Mouse (Mus musculus): Measurements from ENCODE around the gene Ctbp2. TPM values are rescaled to one million over a fixed set of nuclear protein-coding genes. Genes with fewer than 3 reads are reported as not detected.
A peak's percentile ranks its signal among the peaks of the same experiment; 100 is the strongest.

Ctbp2 gene
- total RNA-seq, 2 experiments from 2014 or later, result 24.8 to 36.1 TPM

DNA sequence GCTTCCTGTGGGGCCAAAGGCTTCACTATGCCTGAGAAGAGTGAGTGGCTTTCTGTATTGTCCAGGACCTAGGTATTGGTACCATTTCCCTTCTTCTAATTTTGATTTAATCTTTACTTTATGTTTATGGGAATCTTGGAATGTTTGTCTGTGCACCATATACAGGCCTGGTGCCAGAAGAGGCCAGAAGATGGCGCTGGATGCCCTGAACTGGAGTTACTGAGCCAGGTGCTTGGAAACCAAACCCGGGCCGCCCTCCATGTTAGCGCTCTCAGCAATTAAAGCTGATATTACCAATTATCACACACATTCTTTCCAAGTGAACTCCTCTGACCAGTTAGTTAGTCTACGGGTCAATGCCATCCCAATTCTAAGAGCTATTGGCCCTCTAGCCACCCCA, 69.7 kb downstream of the Ctbp2 start:
- no peak for DNase-seq (ENCODE audit: low spot score)
- intact Hi-C loops (cut with DNase I), result no loop called here

DNA sequence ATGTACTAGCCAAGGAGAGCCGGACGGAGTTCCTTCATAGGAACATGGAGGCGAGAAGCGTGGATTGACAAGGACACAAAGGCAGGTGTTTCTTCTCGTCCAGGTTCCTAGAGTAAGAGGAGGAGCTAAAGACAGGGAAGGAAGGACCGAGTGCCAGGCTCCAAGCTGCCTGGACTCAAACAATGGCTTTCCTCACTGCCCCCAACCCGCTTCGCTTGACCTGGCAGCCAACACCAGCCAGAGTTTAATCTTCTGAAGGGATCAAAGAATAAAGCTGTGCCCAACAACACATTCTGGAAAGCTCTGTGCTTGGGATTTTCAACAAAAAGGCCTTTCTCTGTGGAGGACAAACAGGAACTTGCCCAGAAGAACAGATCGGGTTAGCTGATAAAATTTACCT, 70.4 kb downstream of the Ctbp2 start:
- no peak for DNase-seq (ENCODE audit: low spot score)
- intact Hi-C loops (cut with DNase I), result no loop called here

DNA sequence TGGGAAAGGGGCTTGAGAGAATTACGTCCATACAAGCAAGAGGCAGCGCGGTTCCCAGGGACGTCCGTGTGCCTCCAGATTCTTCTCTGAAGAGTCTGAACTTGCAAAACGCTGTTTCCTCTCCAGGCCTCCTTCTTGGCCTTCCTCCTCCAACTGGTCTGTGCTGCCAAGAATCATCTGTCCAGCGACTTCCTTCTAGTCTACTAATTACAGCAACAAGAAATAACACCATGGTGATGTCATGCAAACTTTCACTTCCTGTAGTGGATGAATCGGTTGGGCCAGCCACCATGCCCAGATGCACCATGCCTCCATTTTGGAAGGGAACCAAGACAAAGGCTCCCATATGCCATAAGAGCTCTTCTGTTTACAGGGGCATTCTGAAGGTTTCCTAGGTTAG, 71.3 kb downstream of the Ctbp2 start:
- intact Hi-C loops (cut with DNase I), result no loop called here
- peak; percentile 54 for DNase-seq (ENCODE audit: low spot score)

DNA sequence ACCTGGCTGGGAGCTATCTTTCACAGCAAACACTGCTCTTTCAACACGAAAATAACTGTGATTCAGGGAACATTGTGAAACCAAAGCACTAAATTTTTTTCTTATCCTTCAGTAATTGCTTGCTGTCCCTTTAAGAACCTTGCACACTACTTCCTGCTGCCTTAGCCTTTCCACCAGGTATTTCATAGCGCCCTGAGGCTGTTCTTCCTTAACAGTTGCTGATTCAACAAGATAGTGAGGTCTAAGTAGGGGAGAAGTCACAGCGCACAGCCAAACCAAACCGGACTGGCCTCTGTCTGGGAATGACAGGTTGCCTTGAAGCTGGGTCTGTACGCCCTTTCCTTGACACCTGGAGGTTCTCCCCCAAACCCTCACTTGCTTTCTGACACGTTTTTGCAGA, 73.5 kb downstream of the Ctbp2 start:
- DNase-seq (ENCODE audit: low spot score), result no peak
- intact Hi-C loops (cut with DNase I), result no loop called here

DNA sequence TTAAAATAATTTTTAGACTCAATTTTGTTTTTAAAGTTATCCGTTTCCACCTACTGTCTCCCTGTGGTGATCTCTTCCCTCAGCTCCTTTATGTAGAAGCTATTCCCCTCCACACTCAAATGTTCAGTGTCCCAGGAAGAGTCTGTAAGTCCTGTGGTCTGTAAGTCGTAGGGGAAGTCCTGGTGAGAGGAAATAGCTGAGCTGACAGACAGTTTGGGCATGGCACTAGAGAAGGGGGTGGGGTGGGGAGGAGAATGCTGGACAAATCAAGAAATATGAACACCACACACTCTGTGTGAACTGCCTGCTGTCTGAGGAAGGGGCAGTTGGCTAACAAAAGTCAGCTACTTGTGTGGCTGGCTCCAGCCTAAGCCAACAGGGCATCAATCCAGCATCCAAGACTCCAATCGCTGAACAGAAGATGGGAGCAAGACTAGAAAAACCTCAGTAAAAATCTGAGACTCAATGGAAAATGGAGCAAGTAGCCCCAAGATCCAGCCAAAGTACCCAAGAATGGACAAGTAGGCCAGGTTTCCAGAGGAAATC, 76.0 kb downstream of the Ctbp2 start:
- intact Hi-C loops (cut with DNase I), result no loop called here
- no peak for DNase-seq (ENCODE audit: low spot score)

DNA sequence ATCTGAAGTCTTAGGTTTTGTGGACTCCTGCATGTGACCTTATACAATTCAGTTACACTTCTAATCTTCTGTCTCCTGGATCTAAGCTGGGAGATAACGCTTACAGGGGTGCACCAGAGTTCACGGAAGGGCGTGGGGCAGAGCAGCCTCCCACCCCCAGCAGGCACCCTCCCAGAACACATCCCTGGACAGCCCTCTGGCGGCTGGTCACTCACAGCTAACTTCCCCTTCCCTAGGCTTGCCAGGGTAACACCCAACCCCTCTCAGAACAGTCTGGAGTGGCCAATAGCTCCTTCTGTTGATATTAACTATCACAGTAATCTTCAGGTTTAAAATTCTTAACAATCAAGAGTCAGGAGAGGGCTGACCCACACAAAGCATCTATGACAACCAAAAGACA, 76.9 kb downstream of the Ctbp2 start:
- intact Hi-C loops (cut with DNase I), result no loop called here

DNA sequence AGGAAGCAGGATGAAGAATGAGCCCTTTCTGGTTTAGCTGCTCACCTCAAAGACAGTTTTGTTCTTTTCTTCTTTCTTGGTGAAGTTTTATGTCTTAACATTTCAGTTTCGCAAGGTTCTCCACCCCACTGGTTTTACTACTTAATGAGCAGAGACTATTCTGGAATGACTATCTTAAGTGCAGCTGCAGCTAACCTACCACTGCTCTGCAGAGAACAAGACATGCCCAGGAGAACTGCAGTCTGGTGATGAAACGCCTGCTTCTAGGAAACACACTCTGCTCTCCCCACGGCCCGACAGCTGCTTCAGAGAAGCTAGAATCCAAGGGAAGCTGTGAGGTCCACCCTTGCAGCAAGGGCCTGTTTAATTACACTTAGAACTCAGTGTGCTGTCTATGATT, 79.4 kb downstream of the Ctbp2 start:
- no peak for DNase-seq (ENCODE audit: low spot score)
- intact Hi-C loops (cut with DNase I), result no loop called here

More for the DNA sequence above, 76.9 kb downstream of the Ctbp2 start:
- DNase-seq (ENCODE audit: low spot score), result peak; percentile 49

DNA sequence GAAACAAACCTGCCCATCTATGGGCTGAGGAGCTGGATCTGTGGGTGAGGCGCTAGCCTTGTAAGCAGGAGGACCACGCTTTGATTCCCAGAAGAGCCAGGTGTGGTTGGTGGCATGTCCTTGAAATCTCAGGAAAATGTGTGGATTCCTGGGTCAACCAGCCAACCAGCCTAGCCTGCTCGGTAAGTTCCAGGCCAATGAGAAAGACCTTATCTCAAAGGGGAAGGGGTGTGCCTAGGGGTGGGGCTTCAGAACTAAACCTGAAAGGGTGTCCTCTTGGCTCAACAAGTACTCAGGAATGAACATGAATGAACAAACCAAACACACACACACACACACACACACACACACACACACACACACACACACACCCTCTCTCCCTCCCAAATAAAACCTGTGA, 82.4 kb downstream of the Ctbp2 start:
- no peak for DNase-seq (ENCODE audit: low spot score)
- intact Hi-C loops (cut with DNase I), result no loop called here

DNA sequence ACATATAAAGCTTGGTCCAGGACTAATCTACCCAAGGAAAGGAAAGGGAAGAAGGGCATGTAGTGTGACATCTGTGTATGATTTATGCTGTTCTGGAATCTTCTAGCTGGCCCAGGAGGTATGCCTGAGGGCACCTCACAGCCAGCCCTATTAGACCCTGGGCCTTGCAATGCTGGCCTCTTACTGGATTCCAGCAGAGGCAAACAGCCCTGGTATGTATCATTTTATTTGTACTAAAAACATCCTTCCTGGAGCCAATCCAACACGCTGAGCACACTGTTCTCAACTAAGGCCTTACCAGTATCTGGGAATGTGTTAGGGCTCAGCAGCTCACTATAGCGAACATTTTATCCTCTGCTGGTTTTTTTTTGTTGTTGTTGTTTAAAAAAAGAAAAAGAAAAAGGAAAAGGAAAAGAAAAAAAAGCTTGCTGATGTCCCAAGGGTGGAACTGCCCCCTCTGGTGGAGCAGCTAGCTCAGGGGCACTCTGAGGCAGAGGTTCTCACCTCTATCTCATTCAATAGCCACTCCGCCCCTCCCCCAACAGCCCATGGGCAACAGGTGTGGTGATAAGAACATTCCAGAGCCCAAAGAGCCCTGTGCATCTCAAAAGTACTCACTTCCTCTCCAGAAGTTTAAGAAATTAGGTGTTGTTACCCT, 83.3 kb downstream of the Ctbp2 start:
- no peak for DNase-seq (ENCODE audit: low spot score)
- intact Hi-C loops (cut with DNase I), result no loop called here

DNA sequence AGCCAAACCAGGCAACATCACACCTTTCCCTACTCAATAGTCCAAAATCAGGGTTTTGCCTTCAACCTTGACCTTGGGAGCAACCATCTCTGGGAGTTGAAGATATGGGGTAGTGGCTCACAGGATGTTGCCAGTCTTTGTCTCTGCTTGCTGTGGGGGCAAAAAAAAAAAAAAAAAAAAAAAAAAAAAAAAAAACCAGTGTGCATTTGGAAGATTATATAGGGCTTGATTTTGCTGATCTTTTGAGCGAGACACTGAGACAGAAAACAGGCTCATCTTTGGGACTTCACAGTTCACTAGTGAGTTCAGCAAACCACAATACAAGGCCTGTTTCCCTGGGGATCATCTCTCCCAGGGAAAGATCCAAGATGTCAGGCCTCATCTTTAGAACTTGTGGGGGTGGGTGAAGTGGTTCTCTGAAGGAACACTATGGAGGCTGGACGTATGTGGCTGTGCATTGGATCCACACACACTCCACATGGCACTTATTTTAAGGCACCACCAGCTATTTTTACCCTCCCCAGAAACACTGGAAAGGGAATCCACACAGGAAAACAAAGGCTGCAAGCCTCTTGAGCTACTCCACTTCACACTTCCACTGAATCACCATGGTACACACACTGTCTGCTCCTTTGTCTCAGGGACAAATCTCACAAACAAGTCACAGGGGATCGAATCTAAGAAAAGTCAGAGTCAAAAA, 84.4 kb downstream of the Ctbp2 start:
- intact Hi-C loops (cut with DNase I), result loop anchor here (10.0 kb wide), 1 partner anchor 515 kb away; no protein-coding TSS in a partner anchor
- no peak for DNase-seq (ENCODE audit: low spot score)

DNA sequence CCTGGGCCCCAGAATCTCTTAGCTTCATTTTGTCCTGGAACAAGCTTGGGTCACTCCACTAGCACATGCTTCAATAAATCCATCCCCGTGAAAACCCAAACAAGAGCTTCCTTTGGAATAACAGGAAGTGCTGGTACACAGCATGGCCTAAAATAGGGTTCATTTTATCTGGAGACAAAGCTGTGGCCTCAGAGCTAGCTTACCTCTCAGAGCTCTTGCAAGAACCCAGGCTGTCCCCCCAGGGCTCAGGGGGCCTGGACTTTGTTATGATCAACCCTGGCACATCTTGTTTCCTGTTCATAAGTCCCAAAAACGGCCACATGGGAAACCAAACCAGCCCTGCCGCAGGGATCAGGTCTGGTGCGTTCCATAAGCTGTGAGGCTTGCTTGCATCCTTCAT, 86.5 kb downstream of the Ctbp2 start:
- no peak for DNase-seq (ENCODE audit: low spot score)
- intact Hi-C loops (cut with DNase I), result loop anchor here (10.0 kb wide), 1 partner anchor 517 kb away; no protein-coding TSS in a partner anchor

DNA sequence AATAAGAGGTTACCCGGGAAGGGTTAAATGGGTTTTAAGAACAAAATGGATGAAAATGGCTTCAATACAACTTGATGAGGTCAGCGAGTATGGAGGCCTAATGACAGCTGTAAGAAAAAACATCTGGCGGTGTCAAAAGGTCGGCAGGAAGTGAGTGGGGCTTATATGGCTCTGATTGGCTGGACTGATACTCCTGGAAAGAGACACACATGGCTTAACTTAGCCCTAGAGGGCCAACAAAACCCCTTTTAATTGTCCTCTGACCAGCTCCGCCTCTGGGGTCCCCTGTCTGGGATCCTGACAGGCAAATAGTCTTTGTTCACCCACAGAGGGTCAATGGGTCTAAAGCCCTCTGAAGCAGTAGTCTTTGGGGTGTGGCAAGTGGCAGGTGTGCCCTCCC, 86.9 kb downstream of the Ctbp2 start:
- intact Hi-C loops (cut with DNase I), result loop anchor here (10.0 kb wide), 1 partner anchor 518 kb away; no protein-coding TSS in a partner anchor

DNA sequence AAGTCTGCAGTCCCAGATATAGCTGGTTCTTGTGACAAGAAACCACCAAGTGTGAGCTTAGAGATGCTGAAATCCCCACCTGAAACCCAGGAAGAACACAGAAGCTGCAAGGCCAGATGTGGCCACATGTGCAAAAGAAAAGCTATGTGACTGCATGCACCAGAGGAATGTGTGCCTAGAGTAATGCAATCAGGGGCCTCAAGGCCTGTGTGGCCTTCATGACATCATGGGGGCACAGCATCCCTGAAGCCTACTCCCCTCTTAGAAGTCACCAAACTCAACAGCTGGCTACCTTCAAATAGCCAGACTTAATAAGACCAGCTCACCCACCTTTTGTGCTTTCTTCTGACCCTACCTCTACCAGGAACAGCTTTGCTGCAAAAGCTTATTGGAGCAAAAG, 88.3 kb downstream of the Ctbp2 start:
- DNase-seq (ENCODE audit: low spot score), result no peak
- intact Hi-C loops (cut with DNase I), result loop anchor here (1.0 to 10.0 kb wide), 2 partner anchors 88 to 519 kb away; partner anchors contain the start of gene Ctbp2

More for the DNA sequence above, 86.9 kb downstream of the Ctbp2 start:
- no peak for DNase-seq (ENCODE audit: low spot score)

DNA sequence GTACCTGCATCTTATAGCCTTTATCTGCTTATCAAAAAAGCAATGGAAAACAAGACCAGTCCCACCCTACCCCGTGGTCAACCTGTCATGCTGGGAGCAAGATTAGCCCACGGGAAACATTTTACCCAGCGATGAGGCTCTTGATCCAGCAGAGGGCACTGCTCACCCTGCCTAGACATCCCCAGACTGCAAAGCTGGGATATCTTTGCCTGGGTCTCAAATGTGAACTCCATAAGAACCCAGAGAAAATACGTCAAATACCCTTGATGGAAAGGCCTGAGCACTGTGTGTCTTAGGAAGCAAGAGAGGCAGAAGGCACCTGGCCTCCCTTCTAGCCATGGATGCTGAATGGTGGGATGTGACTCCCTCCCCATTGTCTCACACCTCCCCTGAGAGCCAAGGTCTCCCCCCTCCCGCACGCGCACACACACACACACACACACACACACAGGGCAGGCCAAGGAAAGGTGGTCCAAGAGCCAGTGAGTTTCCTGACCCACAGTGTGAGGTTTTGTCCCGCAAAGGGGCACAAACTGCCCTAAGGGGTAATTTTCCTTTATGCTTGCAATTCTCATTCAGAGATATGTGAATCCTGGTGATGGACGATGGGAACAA, 91.5 kb downstream of the Ctbp2 start:
- intact Hi-C loops (cut with DNase I), result loop anchor here (2.0 to 10.0 kb wide), 5 partner anchors 34 to 605 kb away; partner anchors contain the start of gene Edrf1
- DNase-seq (ENCODE audit: low spot score), result no peak

DNA sequence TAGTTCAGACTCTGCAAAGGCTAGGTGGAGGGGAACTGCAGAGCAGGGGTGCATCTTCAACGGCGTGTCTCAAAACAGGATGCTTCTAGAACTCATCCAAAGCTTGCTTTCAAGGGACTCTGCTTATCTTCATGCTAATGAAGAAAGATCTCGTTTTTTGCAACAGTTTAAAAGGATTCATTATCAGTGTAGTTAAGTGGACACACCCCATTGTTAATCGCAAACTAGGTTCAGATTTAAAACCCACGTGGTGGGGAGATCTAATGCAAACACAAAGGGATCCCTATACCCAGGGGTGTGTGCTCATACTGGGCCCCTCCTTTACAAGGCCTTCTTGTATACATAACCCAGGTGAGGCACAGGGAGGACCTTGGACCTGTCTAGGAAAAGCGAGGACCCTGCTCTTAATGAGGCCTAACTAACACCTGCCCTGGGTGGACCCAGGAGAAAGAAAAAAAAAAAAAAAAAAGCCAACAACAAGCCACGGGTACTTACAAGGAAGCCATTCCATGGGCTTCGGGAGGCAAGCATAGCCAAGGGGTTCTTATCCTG, 94.6 kb downstream of the Ctbp2 start:
- DNase-seq (ENCODE audit: low spot score), result no peak
- intact Hi-C loops (cut with DNase I), result loop anchor here (5.0 to 10.0 kb wide), 2 partner anchors 525 to 608 kb away; partner anchors contain the start of gene Edrf1

DNA sequence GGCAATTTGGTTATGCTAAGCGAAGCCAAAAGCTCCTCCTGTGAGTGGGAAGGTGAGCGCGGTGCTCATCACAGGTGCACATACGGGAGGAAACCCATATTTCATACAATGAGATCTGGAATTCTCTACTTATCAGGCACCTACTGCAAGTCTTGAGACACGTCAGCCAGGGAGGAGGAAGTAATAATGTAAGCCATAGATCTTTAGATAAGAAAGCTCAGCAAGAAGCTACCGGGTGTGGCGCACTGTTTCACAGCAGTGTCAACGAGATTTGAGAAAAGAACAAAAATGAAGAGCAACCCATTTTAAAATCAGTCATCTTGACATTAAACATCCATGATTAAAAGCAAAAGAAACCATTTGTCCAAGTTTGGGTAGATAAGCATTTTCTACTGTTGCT, 95.2 kb downstream of the Ctbp2 start:
- intact Hi-C loops (cut with DNase I), result no loop called here
- no peak for DNase-seq (ENCODE audit: low spot score)

DNA sequence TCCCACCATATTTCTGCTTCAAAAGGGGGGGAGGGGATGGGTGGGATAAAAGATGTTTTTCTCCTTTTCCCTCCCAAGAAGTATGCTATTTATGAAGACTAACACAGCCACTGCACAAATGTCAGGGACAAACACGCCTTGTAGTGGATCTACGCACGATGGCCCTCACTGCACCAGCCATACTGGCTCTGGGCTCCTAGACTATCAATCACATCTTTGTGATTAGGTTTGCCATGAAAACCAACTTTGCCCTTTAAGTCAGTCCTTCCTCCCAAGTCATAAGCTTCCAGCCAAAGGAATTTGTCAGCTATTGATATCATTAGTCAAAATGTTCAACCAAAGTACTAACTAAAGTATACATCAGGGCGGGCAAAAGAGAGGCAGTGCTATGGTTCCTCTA, 96.2 kb downstream of the Ctbp2 start:
- no peak for DNase-seq (ENCODE audit: low spot score)

DNA sequence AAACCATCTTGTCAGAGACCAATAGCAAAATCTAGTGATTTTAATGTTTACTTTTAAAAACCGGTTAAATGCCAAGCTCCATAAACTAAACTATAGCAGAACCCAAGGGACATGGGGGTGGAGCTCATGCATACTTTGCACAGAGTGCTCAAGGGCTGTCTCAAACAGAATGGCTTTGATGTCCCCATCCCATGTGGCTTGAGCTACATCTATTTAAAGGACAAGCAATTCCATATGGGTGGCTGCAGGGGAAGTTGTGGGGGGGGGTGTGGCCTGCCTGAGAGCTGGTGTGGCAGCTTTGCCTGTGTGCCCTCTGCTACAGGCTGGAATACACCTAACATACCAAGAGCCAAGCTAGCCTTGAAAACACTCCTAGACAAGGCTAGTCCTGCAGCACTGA, 99.5 kb downstream of the Ctbp2 start:
- DNase-seq (ENCODE audit: low spot score), result no peak
- intact Hi-C loops (cut with DNase I), result no loop called here

More for the DNA sequence above, 96.2 kb downstream of the Ctbp2 start:
- intact Hi-C loops (cut with DNase I), result no loop called here

DNA sequence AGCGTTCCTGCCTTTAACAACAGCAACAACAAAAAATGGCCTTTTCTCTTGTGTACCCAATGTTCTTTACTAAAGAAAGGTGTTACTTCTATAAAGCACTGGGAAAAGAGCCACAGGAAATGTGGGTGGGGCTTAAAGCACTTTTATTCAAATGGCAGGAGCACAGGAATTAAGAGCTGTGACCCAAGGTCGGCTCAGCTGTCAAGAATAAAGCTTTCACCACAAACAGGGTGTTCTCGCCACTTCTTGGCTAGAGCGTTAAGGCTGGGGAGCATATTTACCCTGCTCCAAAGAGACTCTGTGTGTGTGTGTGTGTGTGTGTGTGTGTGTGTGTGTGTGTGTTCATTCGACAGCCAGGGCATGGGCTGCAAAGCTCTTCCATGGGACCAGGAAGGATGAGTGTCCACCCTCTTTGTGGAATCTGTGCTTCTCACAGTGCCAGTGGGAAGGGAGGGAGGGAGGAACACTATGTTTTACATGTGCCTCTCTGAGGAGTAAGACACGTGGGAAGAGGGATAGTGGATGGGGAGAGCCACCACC, 104.6 kb downstream of the Ctbp2 start:
- intact Hi-C loops (cut with DNase I), result no loop called here

DNA sequence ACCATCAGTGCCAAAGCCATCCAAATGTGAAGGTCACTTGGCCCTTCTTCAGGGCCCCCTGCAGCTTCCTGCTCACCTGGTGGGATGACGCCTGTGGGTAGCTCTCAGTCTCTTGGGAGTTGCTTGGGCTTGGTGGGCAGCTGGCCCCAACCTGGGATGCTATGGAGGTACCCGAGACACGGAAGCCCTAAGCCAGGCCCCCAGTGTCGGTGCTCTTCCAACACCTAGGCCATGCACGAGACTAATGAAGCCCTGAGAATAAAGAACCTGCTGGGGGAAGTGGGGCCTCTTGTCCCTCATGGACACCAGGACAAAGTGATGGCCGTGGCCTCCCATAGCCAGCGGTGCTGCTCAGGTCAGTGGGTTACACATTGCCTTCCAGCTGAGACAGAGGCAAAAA, 105.2 kb downstream of the Ctbp2 start:
- no peak for DNase-seq (ENCODE audit: low spot score)
- intact Hi-C loops (cut with DNase I), result no loop called here

More for the DNA sequence above, 104.6 kb downstream of the Ctbp2 start:
- DNase-seq (ENCODE audit: low spot score), result no peak

Measured in heart, postnatal 25 days (tissue).